In genomic region chr12:117132095-117132494, GRCm38 (mm10) we compare ENCODE assay signal across 9 mouse cellular contexts.
DNase-seq lines count a peak whose midpoint lies in the region; ATAC-seq and TF ChIP-seq lines count a peak whose summit lies in the region.
"Had no signal": no experiment of that assay in that cellular context is flagged by ENCODE, and none has a peak within 500 bp of the region (broad histone marks: within the 10 kb centered on the region; RNA-seq: fewer than 3 reads in every experiment).

No protein-coding gene starts in this region.

- H3K36me3 ChIP-seq in heart, postnatal 0 days (replicated peaks; ENCODE audit: control insufficient read depth, insufficient read depth, low read length), result no peaks in the 10 kb centered on the region
- no peaks in the 10 kb centered on the region for H3K36me3 ChIP-seq in E14TG2a.4 (ENCODE audit: insufficient read depth, low read length)
- H3K36me3 ChIP-seq in stomach, embryonic 14.5 days (ENCODE audit: control insufficient read depth, insufficient read depth, low read length), result no peaks in the 10 kb centered on the region
- H3K36me3 ChIP-seq: stomach, embryonic 15.5 days had no signal

- no peaks in the 10 kb centered on the region; the same call in 1 of the 2 replicates for H3K4me1 ChIP-seq in heart, postnatal 0 days (ENCODE audit: control insufficient read depth, insufficient read depth)
- H3K4me1 ChIP-seq in E14TG2a.4 (replicated peaks; ENCODE audit: low read depth, low read length), result no peaks in the 10 kb centered on the region
- no peaks in the 10 kb centered on the region for H3K4me1 ChIP-seq in bone marrow, adult 2 months (ENCODE audit: control insufficient read depth, insufficient read depth, low read length)
- no peaks in the 10 kb centered on the region for H3K4me1 ChIP-seq in stomach, embryonic 14.5 days (ENCODE audit: control insufficient read depth, insufficient read depth, low read length)
- H3K4me1 ChIP-seq: stomach, embryonic 15.5 days had no signal

- no peak overlapping the region for H3K9ac ChIP-seq in heart, postnatal 0 days (replicated peaks; ENCODE audit: low read depth, low read length)
- H3K9ac ChIP-seq in stomach, embryonic 14.5 days (replicated peaks; ENCODE audit: low read depth, low read length), result no peak overlapping the region
- H3K9ac ChIP-seq: stomach, embryonic 15.5 days had no signal

- H3K9me3 ChIP-seq in heart, postnatal 0 days (replicated peaks; ENCODE audit: control insufficient read depth, low read length), result no peaks in the 10 kb centered on the region
- H3K9me3 ChIP-seq in E14TG2a.4 (ENCODE audit: low read length), result no peaks in the 10 kb centered on the region
- H3K9me3 ChIP-seq in stomach, embryonic 14.5 days (ENCODE audit: control insufficient read depth, low read depth, low read length), result no peaks in the 10 kb centered on the region
- H3K9me3 ChIP-seq: stomach, embryonic 15.5 days had no signal

- no peak for TF ChIP-seq EP300 in heart, postnatal 0 days (IDR thresholded peaks at IDR 0.05; ENCODE audit: low read depth)

- WGBS in heart, postnatal 0 days, result 14% methylated on average over 2 of the region's 2 CpGs
- 25% methylated on average over 2 of the region's 2 CpGs for WGBS in bone marrow, adult 2 months
- 19% methylated on average over 2 of the region's 2 CpGs for WGBS in stomach, embryonic 14.5 days

- no peak for TF ChIP-seq POLR2A in bone marrow, adult 2 months (IDR thresholded peaks at IDR 0.05; ENCODE audit: borderline replicate concordance, control insufficient read depth, low read depth, low read length)

- no peak; the same call in 1 of the 2 replicates for ATAC-seq in heart, postnatal 0 days (ENCODE audit: insufficient read depth, low read depth)
- ATAC-seq in stomach, embryonic 14.5 days (ENCODE audit: insufficient number of reproducible peaks, insufficient read depth, low FRiP score, low read depth), result peak; percentile 14; the same call in 1 of the 2 replicates

- H3K27ac ChIP-seq in heart, postnatal 0 days (ENCODE audit: low read depth), result no peak overlapping the region
- no peak overlapping the region for H3K27ac ChIP-seq in bone marrow, adult 2 months (ENCODE audit: control insufficient read depth, insufficient read depth, low read depth, low read length, poor library complexity)
- no peak overlapping the region for H3K27ac ChIP-seq in stomach, embryonic 14.5 days (ENCODE audit: low read length)
- H3K27ac ChIP-seq: stomach, embryonic 15.5 days had no signal

- peak; percentile 9 for DNase-seq in heart, postnatal 0 days (ENCODE audit: low spot score)
- DNase-seq in heart, adult 9 months (ENCODE audit: low spot score in 2 of 2), result no peak
- DNase-seq in kidney, postnatal 14 days, result peak; percentile 13
- no peak for DNase-seq in yolk sac, embryonic 10.5 days (ENCODE audit: low spot score)
- no peak for DNase-seq in frontal cortex, postnatal 14 days (ENCODE audit: low spot score in 2 of 2)

- H3K4me3 ChIP-seq in heart, postnatal 0 days (ENCODE audit: low read depth, low read length), result no peak overlapping the region
- no peak overlapping the region for H3K4me3 ChIP-seq in E14TG2a.4 (replicated peaks; ENCODE audit: low read length)
- H3K4me3 ChIP-seq in bone marrow, adult 2 months (replicated peaks; ENCODE audit: control insufficient read depth, low read depth, low read length), result no peak overlapping the region
- no peak overlapping the region for H3K4me3 ChIP-seq in stomach, embryonic 14.5 days (ENCODE audit: low read depth, low read length)
- H3K4me3 ChIP-seq: stomach, embryonic 15.5 days had no signal

- H3K4me2 ChIP-seq in heart, postnatal 0 days (ENCODE audit: low read depth, low read length), result no peak overlapping the region
- no peak overlapping the region for H3K4me2 ChIP-seq in stomach, embryonic 14.5 days (replicated peaks; ENCODE audit: low read depth, low read length)
- H3K4me2 ChIP-seq: stomach, embryonic 15.5 days had no signal

- TF ChIP-seq CTCF in heart, postnatal 0 days (IDR thresholded peaks at IDR 0.05; ENCODE audit: low read depth), result peak; percentile 64
- peak; percentile 32 for TF ChIP-seq CTCF in E14TG2a.4 (conservative IDR thresholded peaks at IDR 0.05; ENCODE audit: low read length)
- peak; percentile 50 for TF ChIP-seq CTCF in bone marrow, adult 2 months (IDR thresholded peaks at IDR 0.05; ENCODE audit: control insufficient read depth, insufficient read depth, low read length)

- no peaks in the 10 kb centered on the region for H3K27me3 ChIP-seq in heart, postnatal 0 days (ENCODE audit: control insufficient read depth, insufficient read depth, low read length)
- H3K27me3 ChIP-seq in E14TG2a.4 (ENCODE audit: insufficient read depth, low read length), result peaks cover 5% of the 10 kb centered on the region
- no peaks in the 10 kb centered on the region for H3K27me3 ChIP-seq in stomach, embryonic 14.5 days (ENCODE audit: control insufficient read depth, insufficient read depth, low read length)
- H3K27me3 ChIP-seq: stomach, embryonic 15.5 days had no signal

Comparison
In these comparisons a context has a peak if more than half of its experiments do, and no peak if none do; other contexts are left out.
1. DNase-seq: peak in heart, postnatal 0 days (single experiment) and kidney, postnatal 14 days (single experiment); none in heart, adult 9 months (0 of 2), yolk sac, embryonic 10.5 days (single experiment) and frontal cortex, postnatal 14 days (0 of 2).
2. Peak in every context shown above with its lines, with median percentiles within 50 percentile points of each other: CTCF ChIP-seq.